Mouse (Mus musculus) cerebellum, adult 2 months (tissue): ENCODE results near the gene Slc39a11.

Experiments
- CTCF ChIP-seq: fragments of 200-500 bp; IDR thresholded peaks from 2 replicates; pipeline ENCODE4 v1.5.1; 2011; ENCODE audit warnings: low read depth, mild to moderate bottlenecking, control low read depth, low read length, moderate library complexity, borderline replicate concordance; ENCODE audit not compliant: insufficient read depth
- POLR2A ChIP-seq: fragments of 200-500 bp; IDR thresholded peaks from 2 replicates; pipeline ENCODE4 v1.6.1; 2011; ENCODE audit warnings: low read length, control low read depth, borderline replicate concordance; ENCODE audit not compliant: insufficient read depth

DNA sequence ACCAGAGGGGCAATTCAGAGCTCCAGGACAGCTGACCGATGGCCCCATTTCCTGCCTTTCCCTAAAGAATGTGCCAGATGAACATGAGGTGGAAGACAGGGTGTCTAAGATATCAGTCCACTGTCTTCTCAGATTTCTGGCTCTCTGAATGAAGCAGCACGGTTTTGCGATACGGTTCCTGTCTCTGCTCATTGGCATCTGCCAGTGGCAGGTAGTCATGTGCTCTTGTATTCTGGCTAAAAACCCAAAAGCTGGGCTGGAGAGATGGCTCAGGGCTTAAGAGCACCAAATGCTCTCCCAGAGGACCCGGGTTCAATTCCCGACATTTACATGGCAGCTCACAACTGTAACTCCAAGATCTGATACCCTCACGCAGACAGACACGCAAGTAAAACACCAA, 108.8 kb downstream of the Slc39a11 start:
- TF ChIP-seq POLR2A (no peak), CTCF (no peak)
